Mouse (Mus musculus): Measurements from ENCODE around the gene Sde2.

DNA sequence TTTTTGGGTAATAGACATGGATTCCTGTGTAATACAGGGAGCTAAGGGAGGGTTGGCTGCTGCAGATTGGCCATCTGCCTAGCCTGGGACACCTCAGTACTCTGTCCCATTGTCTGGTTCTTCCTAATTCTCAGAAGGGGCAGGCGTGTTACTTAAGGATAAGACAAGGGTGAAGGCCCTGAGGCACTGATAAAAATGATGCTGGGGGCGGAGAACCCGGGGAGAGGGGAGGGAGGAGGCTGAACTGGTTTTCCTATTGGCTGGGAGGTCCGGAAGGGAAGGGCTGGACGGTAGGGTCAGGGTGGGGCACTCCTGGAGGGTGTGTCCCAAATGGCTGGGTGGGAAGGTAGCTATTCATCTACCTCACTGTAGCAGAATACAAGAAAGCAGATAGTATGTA lies 52.0 kb downstream of the Sde2 start:
- TF ChIP-seq POLR2A (IDR thresholded peaks at IDR 0.05; ENCODE audit: low read depth, low read length) (no peak), CTCF (IDR thresholded peaks at IDR 0.05; ENCODE audit: extremely low read depth, insufficient read depth, insufficient read length, insufficient replicate concordance) (no peak)

All from spleen, adult 2 months (tissue).